Mouse (Mus musculus) macrophage (primary cell): Measurements from ENCODE around the gene Parvb. TPM values are rescaled to one million over a fixed set of nuclear protein-coding genes. Genes with fewer than 3 reads are reported as not detected.
A peak's percentile ranks its signal among the peaks of the same experiment; 100 is the strongest.

Source experiments
- H3K27ac ChIP-seq: fragments of 350-480 bp; formaldehyde crosslinking; 2 replicates; pipeline ENCODE4 v1.9.0; 2021
- H3K36me3 ChIP-seq: fragments of 350-480 bp; formaldehyde crosslinking; 2 replicates; pipeline ENCODE4 v1.9.0; 2021; ENCODE audit errors: inconsistent target
- H3K4me3 ChIP-seq: fragments of 350-480 bp; formaldehyde crosslinking; 2 replicates; pipeline ENCODE4 v1.9.0; 2021; ENCODE audit errors: inconsistent target
- H3K79me2 ChIP-seq: fragments of 350-480 bp; formaldehyde crosslinking; 2 replicates; pipeline ENCODE4 v1.9.0; 2021; ENCODE audit errors: inconsistent target
- WGBS: methylation state at CpG from one replicate; pipeline ENCODE4 v1.1.7; 2026; ENCODE audit warnings: inconsistent platforms; ENCODE audit not compliant: missing documents; 5-methylcytosine and 5-hydroxymethylcytosine counted together
- polyA plus RNA-seq: library from polyadenylated mRNA; stranded (reverse); fragments of 250-400 nt; gene quantifications from 3 replicates; pipeline ENCODE4 v1.2.4, GENCODE M21; 2018; ENCODE audit warnings: inconsistent platforms

Gene Parvb
- polyA plus RNA-seq, 1 experiment from 2014 or later = 42.1 TPM

GRCm38 (mm10) chr15:84324870-84325553 is 93.2 kb downstream of the Parvb start:
- 3% methylated on average over 8 of the region's 8 CpGs for WGBS
- Histone ChIP-seq H3K4me3 (peak overlapping the region; percentile 82), H3K36me3 (peaks cover 35% of the 10 kb centered on the region), H3K27ac (peak overlapping the region; percentile 96), H3K79me2 (peaks cover 10% of the 10 kb centered on the region; the same call in 1 of the 2 replicates)

- Histone ChIP-seq H3K36me3 (peaks cover 38% of the 10 kb centered on the region), H3K79me2 (peaks cover 10% of the 10 kb centered on the region; the same call in 1 of the 2 replicates), H3K27ac (peak overlapping the region; percentile 96), H3K4me3 (peak overlapping the region; percentile 82)
- 10% methylated on average over 12 of the region's 12 CpGs for WGBS
Observed at GRCm38 (mm10) chr15:84325736-84326135, 93.9 kb downstream of the Parvb start.

GRCm38 (mm10) chr15:84328870-84329269 is 97.0 kb downstream of the Parvb start:
- H3K36me3 ChIP-seq = peaks cover 64% of the 10 kb centered on the region
- no peak overlapping the region for H3K4me3 ChIP-seq
- 97% methylated on average over 10 of the region's 10 CpGs for WGBS
- peaks cover 10% of the 10 kb centered on the region; the same call in 1 of the 2 replicates for H3K79me2 ChIP-seq
- H3K27ac ChIP-seq = no peak overlapping the region

- H3K4me3 ChIP-seq = no peak overlapping the region
- peaks cover 75% of the 10 kb centered on the region for H3K36me3 ChIP-seq
- peaks cover 10% of the 10 kb centered on the region; the same call in 1 of the 2 replicates for H3K79me2 ChIP-seq
- WGBS = 99% methylated on average over 8 of the region's 8 CpGs
- H3K27ac ChIP-seq = no peak overlapping the region
Observed at GRCm38 (mm10) chr15:84329940-84330339, 98.1 kb downstream of the Parvb start.

GRCm38 (mm10) chr15:84331066-84331612 is 99.3 kb downstream of the Parvb start:
- Histone ChIP-seq H3K27ac (no peak overlapping the region), H3K36me3 (peaks cover 83% of the 10 kb centered on the region), H3K4me3 (no peak overlapping the region), H3K79me2 (peaks cover 10% of the 10 kb centered on the region; the same call in 1 of the 2 replicates)
- WGBS = 98% methylated on average over 4 of the region's 4 CpGs

- peaks cover 51% of the 10 kb centered on the region for H3K36me3 ChIP-seq
Observed at GRCm38 (mm10) chr15:84336281-84336817, 104.5 kb downstream of the Parvb start.

GRCm38 (mm10) chr15:84337599-84337998 is 105.8 kb downstream of the Parvb start:
- H3K36me3 ChIP-seq = peaks cover 47% of the 10 kb centered on the region
- H3K79me2 ChIP-seq = no peaks in the 10 kb centered on the region
- H3K27ac ChIP-seq = no peak overlapping the region
- H3K4me3 ChIP-seq = no peak overlapping the region
- WGBS = 65% methylated on average over 5 of the region's 5 CpGs

More at GRCm38 (mm10) chr15:84336281-84336817, 104.5 kb downstream of the Parvb start:
- no peak overlapping the region for H3K27ac ChIP-seq
- 72% methylated on average over 12 of the region's 12 CpGs for WGBS
- H3K79me2 ChIP-seq = no peaks in the 10 kb centered on the region
- H3K4me3 ChIP-seq = no peak overlapping the region

GRCm38 (mm10) chr15:84340926-84341325 is 109.1 kb downstream of the Parvb start:
- Histone ChIP-seq H3K4me3 (no peak overlapping the region), H3K36me3 (peaks cover 32% of the 10 kb centered on the region), H3K79me2 (no peaks in the 10 kb centered on the region), H3K27ac (no peak overlapping the region)
- WGBS = 65% methylated on average over 2 of the region's 2 CpGs

GRCm38 (mm10) chr15:84348769-84349168 is 116.9 kb downstream of the Parvb start:
- peaks cover 10% of the 10 kb centered on the region; the same call in 1 of the 2 replicates for H3K36me3 ChIP-seq

GRCm38 (mm10) chr15:84349915-84350738 is 118.3 kb downstream of the Parvb start:
- H3K36me3 ChIP-seq = peaks cover 10% of the 10 kb centered on the region; the same call in 1 of the 2 replicates
- no peaks in the 10 kb centered on the region for H3K79me2 ChIP-seq
- WGBS = 40% methylated on average over 14 of the region's 14 CpGs
- no peak overlapping the region for H3K27ac ChIP-seq
- no peak overlapping the region for H3K4me3 ChIP-seq

More at GRCm38 (mm10) chr15:84348769-84349168, 116.9 kb downstream of the Parvb start:
- H3K4me3 ChIP-seq = no peak overlapping the region
- no peaks in the 10 kb centered on the region for H3K79me2 ChIP-seq
- H3K27ac ChIP-seq = no peak overlapping the region
- 90% methylated on average over 4 of the region's 4 CpGs for WGBS

- Histone ChIP-seq H3K79me2 (no peaks in the 10 kb centered on the region), H3K36me3 (peaks cover 4% of the 10 kb centered on the region; the same call in 1 of the 2 replicates), H3K4me3 (no peak overlapping the region), H3K27ac (no peak overlapping the region)
- WGBS = 26% methylated on average over 7 of the region's 7 CpGs
Observed at GRCm38 (mm10) chr15:84351342-84351741, 119.5 kb downstream of the Parvb start.

GRCm38 (mm10) chr15:84351915-84352844 is 120.3 kb downstream of the Parvb start:
- H3K36me3 ChIP-seq = no peaks in the 10 kb centered on the region; the same call in 1 of the 2 replicates
- H3K27ac ChIP-seq = no peak overlapping the region
- no peaks in the 10 kb centered on the region for H3K79me2 ChIP-seq
- WGBS = 90% methylated on average over 21 of the region's 21 CpGs
- H3K4me3 ChIP-seq = no peak overlapping the region

GRCm38 (mm10) chr15:84355081-84355480 is 123.2 kb downstream of the Parvb start:
- no peak overlapping the region for H3K27ac ChIP-seq
- no peak overlapping the region for H3K4me3 ChIP-seq
- H3K36me3 ChIP-seq = no peaks in the 10 kb centered on the region
- 21% methylated on average over 5 of the region's 5 CpGs for WGBS
- H3K79me2 ChIP-seq = no peaks in the 10 kb centered on the region
